Mouse (Mus musculus): ENCODE data around the gene Gm44502. TPM values are rescaled to one million over a fixed set of nuclear protein-coding genes. Genes with fewer than 3 reads are reported as not detected.

The Gm44502 gene
- polyA plus RNA-seq, 1 experiment, result 0.06 TPM

- no peak for TF ChIP-seq FOSL1 (IDR thresholded peaks at IDR 0.05; ENCODE audit: insufficient read depth, low read length, poor library complexity, severe bottlenecking)
- no peak for TF ChIP-seq CTCF (IDR thresholded peaks at IDR 0.05; ENCODE audit: control insufficient read depth, insufficient read depth, insufficient read length)
- no peak for TF ChIP-seq MYOG (IDR thresholded peaks at IDR 0.05; ENCODE audit: control insufficient read depth, extremely low read depth, insufficient read length)
- TF ChIP-seq CEBPB (IDR thresholded peaks at IDR 0.05; ENCODE audit: low read depth), result no peak
- TF ChIP-seq MYOD1 (IDR thresholded peaks at IDR 0.05; ENCODE audit: control insufficient read depth, insufficient read length, low read depth), result no peak
- TF ChIP-seq USF1 (IDR thresholded peaks at IDR 0.05; ENCODE audit: low read depth), result no peak
- no peak for TF ChIP-seq MAX (IDR thresholded peaks at IDR 0.05)
- H3K4me3 ChIP-seq (ENCODE audit: insufficient read depth, poor library complexity, severe bottlenecking), result no peak within 1 kb of the TSS
- peaks cover 49% of the 10 kb centered on the region for H3K27me3 ChIP-seq (ENCODE audit: control insufficient read depth, insufficient read depth, insufficient read length)
- H3K79me3 ChIP-seq (ENCODE audit: low read depth), result no peaks in the 10 kb centered on the region
- no peak within 1 kb of the TSS for H3ac ChIP-seq (ENCODE audit: control insufficient read depth, insufficient read length, low read depth)
- no peaks in the 10 kb centered on the region for H3K36me3 ChIP-seq (ENCODE audit: control insufficient read depth, insufficient read depth)
- H3K79me2 ChIP-seq (ENCODE audit: control insufficient read depth, insufficient read depth), result no peaks in the 10 kb centered on the region
Observed at GRCm38 (mm10) chr15:89378831-89379401, 50.6 kb downstream of the Gm44502 start, which contains the start of gene Odf3b. TSS of gene Odf3b (minus strand) at chr15:89379282.

DNA sequence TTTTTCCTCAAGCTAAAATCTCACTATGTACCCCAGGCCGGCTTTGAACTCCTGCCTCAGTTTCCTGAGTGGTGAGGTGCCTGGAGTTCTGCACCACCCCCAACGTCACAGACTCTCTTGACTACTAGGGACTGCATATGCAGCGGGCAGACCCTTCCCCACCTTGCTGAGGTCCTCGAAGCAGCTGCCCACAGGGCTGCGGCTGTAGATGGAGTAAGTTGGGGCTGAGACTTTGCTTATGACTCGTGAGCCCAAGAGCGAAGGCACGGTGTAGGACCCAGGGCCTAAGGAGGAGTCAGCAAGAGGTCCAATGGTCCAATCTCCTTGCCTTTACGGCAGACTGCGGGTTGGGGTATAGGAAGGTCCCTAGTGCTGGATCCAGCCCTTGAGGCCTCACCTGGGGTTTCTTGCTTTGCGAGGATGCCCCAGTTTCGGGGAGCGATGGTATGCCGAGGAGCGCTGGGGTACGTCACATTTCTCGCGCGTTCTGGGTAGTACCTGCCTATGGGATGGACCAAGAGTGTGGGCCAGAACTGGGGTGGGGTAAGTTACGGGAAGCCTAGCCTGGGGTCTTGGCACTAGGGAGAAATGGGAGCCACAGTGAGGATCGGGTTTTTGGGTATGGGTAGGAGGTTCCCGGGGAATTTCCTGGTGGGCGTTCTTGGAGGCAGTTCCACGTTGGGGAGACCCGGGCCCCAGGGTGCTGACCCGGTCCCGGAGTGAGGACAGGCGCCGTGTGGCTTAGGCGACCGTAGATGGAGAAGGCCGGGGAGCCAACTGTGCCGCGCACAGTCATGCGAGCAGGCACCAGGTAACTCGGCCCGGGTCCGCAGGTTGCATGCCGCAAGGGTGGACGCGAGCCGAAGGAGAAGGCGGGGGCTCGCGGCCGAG is 51.3 kb downstream of the Gm44502 start:
- Histone ChIP-seq H3K79me3 (ENCODE audit: low read depth) (no peaks in the 10 kb centered on the region), H3K4me3 (ENCODE audit: insufficient read depth, poor library complexity, severe bottlenecking) (no peak overlapping the region), H3K79me2 (ENCODE audit: control insufficient read depth, insufficient read depth) (peaks cover 2% of the 10 kb centered on the region), H3K36me3 (ENCODE audit: control insufficient read depth, insufficient read depth) (no peaks in the 10 kb centered on the region), H3ac (ENCODE audit: control insufficient read depth, insufficient read length, low read depth) (no peak overlapping the region), H3K27me3 (ENCODE audit: control insufficient read depth, insufficient read depth, insufficient read length) (peaks cover 45% of the 10 kb centered on the region)
- TF ChIP-seq MAX (IDR thresholded peaks at IDR 0.05), result no peak
- TF ChIP-seq USF1 (IDR thresholded peaks at IDR 0.05; ENCODE audit: low read depth), result no peak
- TF ChIP-seq CEBPB (IDR thresholded peaks at IDR 0.05; ENCODE audit: low read depth), result no peak
- TF ChIP-seq MYOG (IDR thresholded peaks at IDR 0.05; ENCODE audit: control insufficient read depth, extremely low read depth, insufficient read length), result no peak
- no peak for TF ChIP-seq CTCF (IDR thresholded peaks at IDR 0.05; ENCODE audit: control insufficient read depth, insufficient read depth, insufficient read length)
- TF ChIP-seq FOSL1 (IDR thresholded peaks at IDR 0.05; ENCODE audit: insufficient read depth, low read length, poor library complexity, severe bottlenecking), result no peak
- TF ChIP-seq MYOD1 (IDR thresholded peaks at IDR 0.05; ENCODE audit: control insufficient read depth, insufficient read length, low read depth), result no peak

DNA sequence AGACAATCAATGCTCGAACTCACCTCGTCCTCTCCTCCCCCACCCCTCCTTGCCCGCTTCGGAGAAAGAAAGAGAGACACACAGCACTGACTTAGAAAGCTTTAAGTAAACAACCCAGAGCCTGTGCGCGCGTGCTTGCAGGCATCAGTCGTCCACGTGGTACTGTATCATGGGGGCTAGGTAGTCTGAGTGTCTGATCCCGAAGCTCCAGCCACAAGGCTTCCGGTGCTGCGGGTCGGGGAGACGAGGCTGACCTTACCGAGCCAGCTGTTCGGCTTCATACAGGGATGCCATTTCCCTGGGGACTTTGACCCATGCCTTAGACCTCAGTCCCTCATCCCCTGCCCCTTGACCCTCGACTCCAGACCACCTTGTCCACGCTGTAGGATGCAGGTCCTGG is 52.1 kb downstream of the Gm44502 start:
- TF ChIP-seq CTCF (IDR thresholded peaks at IDR 0.05; ENCODE audit: control insufficient read depth, insufficient read depth, insufficient read length) (no peak), MAX (IDR thresholded peaks at IDR 0.05) (no peak), MYOD1 (IDR thresholded peaks at IDR 0.05; ENCODE audit: control insufficient read depth, insufficient read length, low read depth) (no peak), USF1 (IDR thresholded peaks at IDR 0.05; ENCODE audit: low read depth) (no peak), CEBPB (IDR thresholded peaks at IDR 0.05; ENCODE audit: low read depth) (no peak), MYOG (IDR thresholded peaks at IDR 0.05; ENCODE audit: control insufficient read depth, extremely low read depth, insufficient read length) (no peak), FOSL1 (IDR thresholded peaks at IDR 0.05; ENCODE audit: insufficient read depth, low read length, poor library complexity, severe bottlenecking) (no peak)
- no peak overlapping the region for H3K4me3 ChIP-seq (ENCODE audit: insufficient read depth, poor library complexity, severe bottlenecking)
- H3K36me3 ChIP-seq (ENCODE audit: control insufficient read depth, insufficient read depth), result peaks cover 5% of the 10 kb centered on the region
- H3K79me3 ChIP-seq (ENCODE audit: low read depth), result peaks cover 5% of the 10 kb centered on the region
- no peak overlapping the region for H3ac ChIP-seq (ENCODE audit: control insufficient read depth, insufficient read length, low read depth)
- peaks cover 10% of the 10 kb centered on the region for H3K79me2 ChIP-seq (ENCODE audit: control insufficient read depth, insufficient read depth)
- H3K27me3 ChIP-seq (ENCODE audit: control insufficient read depth, insufficient read depth, insufficient read length), result peaks cover 37% of the 10 kb centered on the region

DNA sequence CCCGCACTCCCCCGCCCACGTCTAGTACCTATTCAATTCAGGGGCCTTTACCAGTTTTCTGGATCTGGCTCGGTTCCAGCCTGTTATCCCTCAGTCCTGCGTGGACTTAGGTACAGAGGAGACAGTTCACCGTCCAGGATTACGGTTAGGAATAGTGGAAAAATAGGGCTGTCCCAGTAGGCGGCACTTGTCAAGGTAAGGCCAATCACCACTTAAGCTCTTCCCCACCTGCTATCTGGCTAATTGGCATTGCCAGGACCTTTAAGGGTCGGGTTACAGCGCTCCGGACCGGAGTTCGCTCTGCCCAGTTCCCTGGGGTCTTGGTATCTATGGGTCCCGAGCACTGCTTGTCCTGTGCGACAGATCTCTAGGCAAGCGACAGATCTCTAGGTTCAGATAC is 52.5 kb downstream of the Gm44502 start, which contains the start of gene Tymp:
TSS of gene Tymp (minus strand) at position 83 of the 400 bp plus-strand sequence.
- Histone ChIP-seq H3K79me3 (ENCODE audit: low read depth) (peaks cover 8% of the 10 kb centered on the region), H3ac (ENCODE audit: control insufficient read depth, insufficient read length, low read depth) (no peak within 1 kb of the TSS), H3K36me3 (ENCODE audit: control insufficient read depth, insufficient read depth) (peaks cover 9% of the 10 kb centered on the region), H3K79me2 (ENCODE audit: control insufficient read depth, insufficient read depth) (peaks cover 14% of the 10 kb centered on the region), H3K27me3 (ENCODE audit: control insufficient read depth, insufficient read depth, insufficient read length) (peaks cover 33% of the 10 kb centered on the region), H3K4me3 (ENCODE audit: insufficient read depth, poor library complexity, severe bottlenecking) (no peak within 1 kb of the TSS)
- TF ChIP-seq MYOD1 (IDR thresholded peaks at IDR 0.05; ENCODE audit: control insufficient read depth, insufficient read length, low read depth) (no peak), CEBPB (IDR thresholded peaks at IDR 0.05; ENCODE audit: low read depth) (no peak), MYOG (IDR thresholded peaks at IDR 0.05; ENCODE audit: control insufficient read depth, extremely low read depth, insufficient read length) (no peak), CTCF (IDR thresholded peaks at IDR 0.05; ENCODE audit: control insufficient read depth, insufficient read depth, insufficient read length) (no peak), MAX (IDR thresholded peaks at IDR 0.05) (no peak), USF1 (IDR thresholded peaks at IDR 0.05; ENCODE audit: low read depth) (no peak), FOSL1 (IDR thresholded peaks at IDR 0.05; ENCODE audit: insufficient read depth, low read length, poor library complexity, severe bottlenecking) (no peak)

DNA sequence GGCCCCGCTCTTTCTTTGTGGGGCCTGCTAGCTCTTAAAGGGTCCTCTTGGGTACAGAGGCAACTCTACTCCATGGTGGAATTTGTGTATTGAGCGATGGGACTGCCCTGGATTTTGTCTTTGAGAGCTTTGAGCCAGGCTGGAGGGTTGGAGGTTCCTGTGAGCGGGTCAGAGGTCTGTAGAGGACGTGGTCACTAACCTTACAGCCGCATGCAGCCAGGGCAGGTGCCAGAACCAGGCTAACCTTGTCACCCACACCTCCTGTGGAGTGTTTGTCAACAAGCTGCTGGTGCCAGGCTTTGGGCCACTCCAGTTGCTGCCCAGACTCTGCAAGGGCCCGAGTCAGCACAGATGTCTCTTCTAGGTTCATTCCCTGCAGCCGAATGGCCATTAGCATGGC is 53.5 kb downstream of the Gm44502 start:
- peaks cover 33% of the 10 kb centered on the region for H3K27me3 ChIP-seq (ENCODE audit: control insufficient read depth, insufficient read depth, insufficient read length)

More for the DNA sequence above, 53.5 kb downstream of the Gm44502 start:
- H3K4me3 ChIP-seq (ENCODE audit: insufficient read depth, poor library complexity, severe bottlenecking), result no peak overlapping the region
- peaks cover 23% of the 10 kb centered on the region for H3K79me2 ChIP-seq (ENCODE audit: control insufficient read depth, insufficient read depth)
- H3ac ChIP-seq (ENCODE audit: control insufficient read depth, insufficient read length, low read depth), result no peak overlapping the region
- peaks cover 18% of the 10 kb centered on the region for H3K36me3 ChIP-seq (ENCODE audit: control insufficient read depth, insufficient read depth)
- H3K79me3 ChIP-seq (ENCODE audit: low read depth), result peaks cover 10% of the 10 kb centered on the region
- TF ChIP-seq MAX (IDR thresholded peaks at IDR 0.05), result no peak
- no peak for TF ChIP-seq USF1 (IDR thresholded peaks at IDR 0.05; ENCODE audit: low read depth)
- TF ChIP-seq MYOG (IDR thresholded peaks at IDR 0.05; ENCODE audit: control insufficient read depth, extremely low read depth, insufficient read length), result no peak
- TF ChIP-seq FOSL1 (IDR thresholded peaks at IDR 0.05; ENCODE audit: insufficient read depth, low read length, poor library complexity, severe bottlenecking), result no peak
- no peak for TF ChIP-seq CTCF (IDR thresholded peaks at IDR 0.05; ENCODE audit: control insufficient read depth, insufficient read depth, insufficient read length)
- TF ChIP-seq MYOD1 (IDR thresholded peaks at IDR 0.05; ENCODE audit: control insufficient read depth, insufficient read length, low read depth), result no peak
- TF ChIP-seq CEBPB (IDR thresholded peaks at IDR 0.05; ENCODE audit: low read depth), result no peak
